In the genomic region with DNA sequence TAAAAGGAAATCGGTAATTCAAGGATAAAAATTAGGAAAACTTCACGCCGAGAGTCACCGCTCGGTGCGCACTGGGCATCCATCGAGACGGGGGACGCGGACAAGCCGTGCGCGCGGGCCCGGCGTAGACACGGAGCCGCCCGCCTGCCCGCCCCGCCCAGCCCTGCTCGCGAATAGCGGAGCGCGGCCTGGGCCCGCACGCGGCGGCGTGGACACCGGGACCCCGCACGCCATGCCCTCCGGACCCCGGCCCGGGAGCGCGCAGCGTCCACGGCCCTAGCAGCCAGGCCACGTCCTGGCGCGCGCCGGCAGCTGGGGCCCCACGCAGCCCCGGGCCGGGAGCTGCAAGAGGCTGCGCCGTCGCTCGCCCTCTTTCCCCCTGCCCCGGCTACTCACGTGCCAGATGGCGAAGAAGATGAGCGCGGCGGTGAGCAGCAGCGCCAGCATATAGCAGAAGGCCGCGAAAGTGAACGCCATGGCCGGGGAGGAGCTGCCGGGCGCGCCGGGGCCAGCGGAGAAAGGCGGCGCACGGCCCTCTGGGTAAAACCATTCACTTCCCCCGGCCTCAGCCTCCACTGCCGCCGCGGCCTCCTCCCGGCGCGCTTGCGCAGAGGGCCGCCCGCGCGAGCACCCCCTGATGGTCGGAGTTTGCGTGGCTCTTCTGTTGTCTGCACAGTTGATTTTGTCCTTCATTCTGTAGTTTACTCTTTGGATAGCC, we compare ENCODE assay signal across 8 mouse cellular contexts. TPM values are rescaled to one million over a fixed set of nuclear protein-coding genes. Genes with fewer than 3 reads are reported as not detected.
DNase-seq lines count a peak whose midpoint lies in the region; ATAC-seq lines count a peak whose summit lies in the region.

Cnih1 (minus strand) TSS at position 625 of the 718 bp plus-strand sequence.

- peaks cover 29% of the 10 kb centered on the region for H3K4me1 ChIP-seq in hindbrain, embryonic 13.5 days (replicated peaks)

- peak; percentile 94 for DNase-seq in NIH3T3 (ENCODE audit: low read depth)
- DNase-seq in cerebellum, postnatal 10 days: peak; percentile 96
- DNase-seq in frontal cortex, postnatal 14 days (ENCODE audit: low spot score in 2 of 2): peak; percentile 75 to 85
- peak; percentile 86 to 91 for DNase-seq in layer of hippocampus, postnatal 25 days (ENCODE audit: extremely low spot score in 1 of 2, low spot score in 1 of 2)
- DNase-seq in lung, postnatal 25 days (ENCODE audit: low spot score): peak; percentile 89
- peak; percentile 94 for DNase-seq in retina, embryonic 14.5 days (ENCODE audit: low spot score)
- peak; percentile 95 for DNase-seq in thymus, postnatal 4 days

- peak within 1 kb of the TSS; percentile 97 for H3K9ac ChIP-seq in hindbrain, embryonic 13.5 days

- peak within 1 kb of the TSS; percentile 99 for H3K27ac ChIP-seq in hindbrain, embryonic 13.5 days

- ATAC-seq in hindbrain, embryonic 13.5 days (ENCODE audit: low FRiP score): peak; percentile 96

- H3K36me3 ChIP-seq in hindbrain, embryonic 13.5 days: peaks cover 5% of the 10 kb centered on the region

- under 1% methylated on average over 74 of the region's 86 CpGs for WGBS in hindbrain, embryonic 13.5 days

- no peaks in the 10 kb centered on the region for H3K9me3 ChIP-seq in hindbrain, embryonic 13.5 days

- peak within 1 kb of the TSS; percentile 89 for H3K4me3 ChIP-seq in hindbrain, embryonic 13.5 days

- H3K27me3 ChIP-seq in hindbrain, embryonic 13.5 days: no peaks in the 10 kb centered on the region

- peak within 1 kb of the TSS; percentile 77 for H3K4me2 ChIP-seq in hindbrain, embryonic 13.5 days

RNA-seq across cellular contexts. Expression of gene Cnih1, which starts in this region (rescaled TPM):
- polyA plus RNA-seq in hindbrain, embryonic 13.5 days (2015; fragmentation: Nextera tagmentation; extraction: Ambion mirVana): 190 and 199 TPM in 2 replicates
- total RNA-seq in layer of hippocampus, postnatal 25 days (2021): 10 to 100 TPM; 69.5 to 82.7 TPM

Comparison
In these comparisons a context has a peak if more than half of its experiments do, and no peak if none do; other contexts are left out.
1. Peak in every context shown above with its lines: DNase-seq, ATAC-seq, H3K4me3 ChIP-seq and H3K27ac ChIP-seq.